Mouse (Mus musculus) cerebellum, adult 11-12 months (tissue): ENCODE measurements at regions not wholly inside any gene's neighbourhood (a gene's known extent, or its start where the extent isn't known, plus 50 kb on each side); places are given as distances from the start of the nearest gene placed in this dataset.

ENCODE experiments used
- DNase-seq: peaks from one replicate; pipeline ENCODE4 v3.0.0; 2022

DNA sequence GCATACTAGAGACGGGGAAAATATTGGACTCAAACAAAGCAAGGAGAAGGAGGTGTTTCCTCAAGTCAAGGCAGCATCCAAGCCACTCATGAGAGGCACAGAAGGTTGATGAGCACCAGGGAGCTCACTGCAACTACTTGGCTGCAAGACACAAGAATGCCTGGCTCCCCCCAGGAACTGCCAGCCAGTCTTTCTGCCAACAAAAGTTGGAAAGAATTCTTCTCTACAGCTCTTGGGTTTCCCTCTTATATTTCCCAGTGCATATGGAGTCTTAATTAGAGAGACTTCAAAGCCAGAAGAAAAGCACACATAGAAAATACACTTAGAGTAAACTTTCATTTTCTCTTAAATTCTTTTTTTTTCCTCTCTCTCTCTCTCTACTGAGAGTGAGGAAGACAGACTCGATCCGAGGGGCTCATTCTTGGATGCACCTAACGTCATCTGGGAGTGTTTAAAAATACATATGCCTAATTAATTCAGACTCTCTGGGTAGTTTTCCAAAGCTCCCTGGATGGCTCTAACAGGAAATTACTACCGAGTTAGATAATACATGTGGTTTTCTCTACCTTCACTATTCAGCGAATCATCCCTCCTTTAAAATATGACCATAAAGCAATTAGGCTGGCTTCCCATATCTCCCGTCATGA lies 222.7 kb downstream of the Fam84b start:
- DNase-seq: no peak

DNA sequence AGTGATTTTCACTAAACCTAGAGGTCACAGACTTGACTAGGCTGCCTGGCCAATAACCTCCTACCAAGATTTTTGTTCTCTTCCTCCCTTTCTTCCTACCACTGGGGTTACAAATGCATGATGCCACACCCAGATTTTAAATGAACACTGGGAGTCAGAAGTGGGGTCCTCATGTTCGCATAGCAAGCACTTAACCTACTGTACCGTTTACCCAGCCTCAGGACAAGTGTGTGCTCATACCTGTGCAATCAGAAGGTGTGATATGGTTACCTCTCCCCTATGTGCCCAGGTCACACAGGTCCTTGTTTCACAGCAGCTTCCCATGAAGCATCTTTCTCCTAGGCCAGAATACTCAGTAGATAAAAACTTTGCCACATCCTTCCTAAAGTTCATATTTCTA lies 234.8 kb downstream of the Fam84b start:
- no peak for DNase-seq

DNA sequence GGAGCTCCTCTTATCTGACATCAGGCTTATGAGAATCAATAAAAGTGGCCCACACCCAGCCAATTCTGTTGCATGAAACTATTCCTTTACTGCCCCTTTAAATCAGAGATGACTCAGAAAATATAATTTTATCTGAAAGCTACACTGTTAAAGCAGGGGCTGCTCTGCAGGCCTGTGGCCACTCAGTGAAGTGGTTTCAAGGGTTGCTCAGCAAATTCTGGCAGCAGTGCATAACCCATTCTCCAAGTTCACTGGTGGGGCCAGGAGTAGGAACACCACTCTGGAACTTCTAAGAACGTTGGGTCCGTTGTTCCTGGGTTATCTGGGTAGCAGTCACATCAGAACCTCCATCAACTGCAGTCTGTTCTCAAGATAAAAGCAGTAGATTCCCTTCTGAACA lies 236.2 kb downstream of the Fam84b start:
- DNase-seq: no peak

DNA sequence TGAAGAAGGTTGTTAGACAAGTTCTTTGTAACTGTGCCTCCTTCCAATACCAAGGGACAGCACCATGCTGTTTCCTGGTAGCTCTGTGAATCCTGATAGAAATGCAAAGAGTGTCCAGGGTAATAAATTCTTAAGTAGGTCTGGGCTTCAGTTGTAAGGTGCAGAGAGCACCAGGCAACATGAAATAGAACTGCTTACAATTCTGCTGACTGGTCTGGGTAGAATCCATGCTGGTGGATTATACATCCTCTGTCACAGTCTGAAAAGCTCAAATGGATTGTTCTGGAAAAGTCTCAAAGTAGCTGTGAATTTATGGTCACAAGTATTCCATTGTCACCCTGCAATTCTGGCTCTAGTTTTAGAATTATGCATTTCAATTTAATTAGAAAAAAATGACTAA lies 251.7 kb downstream of the Fam84b start:
- DNase-seq: no peak

DNA sequence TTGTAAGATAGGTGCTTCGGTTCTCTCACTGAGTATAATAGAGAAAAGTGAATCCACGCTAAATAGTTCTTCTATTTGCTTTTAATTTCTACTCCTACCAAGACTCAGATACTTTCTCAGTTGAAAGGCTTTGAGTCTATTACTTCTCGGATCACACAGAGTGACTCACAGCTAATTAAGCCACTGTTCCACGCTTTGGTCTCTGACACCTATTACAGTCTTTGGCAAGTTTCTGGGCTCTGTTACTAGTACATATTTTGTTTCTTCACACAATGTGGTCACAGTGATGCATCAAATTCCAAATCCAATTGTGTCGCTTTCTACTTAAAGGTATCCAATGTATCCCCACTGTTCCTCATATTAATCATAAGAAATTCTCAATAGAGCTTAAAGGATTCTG lies 276.5 kb downstream of the Fam84b start:
- no peak for DNase-seq

DNA sequence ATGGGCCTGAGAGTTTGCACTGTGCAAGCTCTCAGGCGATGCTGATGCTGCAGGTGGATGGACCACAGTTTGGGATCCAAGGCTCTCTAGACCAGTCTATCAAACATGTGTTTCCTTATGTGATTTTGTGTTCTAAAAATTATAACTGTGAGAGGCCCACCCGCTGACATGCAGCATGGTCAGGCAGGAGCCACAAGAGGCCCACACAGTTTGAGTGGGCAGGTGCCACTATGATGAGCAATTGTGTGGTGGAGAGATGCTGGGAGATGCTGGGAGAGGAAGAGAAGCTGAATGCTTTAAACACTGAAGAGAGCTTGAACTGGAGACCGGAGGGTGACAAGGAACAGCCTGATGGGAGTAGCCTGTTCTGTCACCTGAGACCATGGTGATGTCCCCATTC lies 287.3 kb downstream of the Fam84b start:
- DNase-seq: no peak

DNA sequence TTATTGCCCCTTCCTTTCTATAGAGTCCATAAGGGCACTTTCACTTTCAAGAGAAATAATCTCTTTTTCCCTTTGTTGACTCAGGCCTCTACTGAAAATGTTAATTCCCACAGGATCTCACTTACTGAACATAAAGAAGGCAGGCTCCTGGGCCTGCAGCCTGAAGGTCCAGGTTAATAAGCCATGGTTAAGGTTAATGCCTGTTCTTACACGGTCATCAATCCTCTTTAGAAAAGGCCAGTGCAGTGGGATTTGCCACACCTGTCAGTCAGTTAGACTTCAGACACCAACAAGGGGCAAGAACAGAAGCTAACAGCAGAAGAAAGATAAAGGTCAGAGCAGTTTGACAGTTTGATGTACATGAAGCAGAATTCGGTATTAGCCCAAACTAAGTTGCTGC lies 288.6 kb downstream of the Fam84b start:
- DNase-seq: no peak

DNA sequence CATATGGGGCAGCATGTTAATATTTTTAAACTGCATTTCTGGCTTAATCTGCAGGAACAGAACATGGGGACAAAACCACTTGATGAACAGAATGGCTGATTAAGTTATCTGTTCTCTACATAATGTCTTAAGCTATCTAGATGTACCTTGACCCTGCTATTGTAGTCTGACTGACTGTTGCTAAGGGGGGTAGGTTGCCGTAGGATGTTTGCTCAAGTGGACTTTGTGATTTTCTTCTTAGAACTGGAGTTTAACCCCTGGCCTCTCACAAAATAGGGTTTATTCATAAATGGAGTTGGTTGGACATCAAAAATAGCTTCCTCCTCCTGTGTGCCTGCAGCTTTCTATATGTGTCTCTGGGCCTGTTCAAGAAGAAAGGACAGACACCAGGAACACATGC lies 292.9 kb downstream of the Fam84b start:
- no peak for DNase-seq

DNA sequence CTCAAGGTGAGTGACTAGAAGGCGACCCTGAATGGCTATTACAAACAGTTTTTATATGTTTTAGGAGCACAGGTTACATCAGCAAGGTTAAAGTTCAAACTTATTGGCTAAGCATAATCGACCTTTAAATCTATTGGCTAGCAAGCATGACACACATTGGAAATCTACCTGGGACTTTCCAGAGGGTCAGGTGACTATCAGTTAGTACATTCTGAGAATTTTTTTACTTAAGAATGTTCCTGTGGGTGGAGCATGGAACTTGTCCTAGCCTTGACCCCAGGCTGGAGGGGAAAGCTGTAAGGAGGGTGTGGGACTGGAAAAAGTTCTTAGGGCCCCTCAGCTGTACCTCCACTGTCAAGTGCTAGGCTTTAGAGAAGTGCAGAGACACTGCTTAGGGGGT lies 297.9 kb downstream of the Fam84b start:
- DNase-seq: no peak

DNA sequence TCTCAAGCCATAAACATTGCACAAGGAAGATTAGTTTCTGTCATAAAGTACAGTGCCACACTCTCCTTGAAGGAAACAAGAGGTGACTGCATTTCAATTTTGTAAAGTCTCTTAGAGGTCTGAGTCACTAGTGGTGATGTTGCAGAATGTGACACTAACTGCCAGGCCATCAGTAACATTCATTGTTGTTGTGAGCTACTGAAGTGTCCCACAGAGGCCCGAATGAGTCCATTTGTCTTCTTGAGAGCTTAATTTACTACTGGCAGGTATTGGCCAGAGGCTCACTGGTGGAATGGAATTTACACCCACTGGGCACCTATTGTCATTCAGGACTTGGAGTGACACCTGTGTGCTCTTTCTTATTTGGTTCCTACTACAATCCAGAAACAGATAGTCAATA lies 299.0 kb downstream of the Fam84b start:
- no peak for DNase-seq

DNA sequence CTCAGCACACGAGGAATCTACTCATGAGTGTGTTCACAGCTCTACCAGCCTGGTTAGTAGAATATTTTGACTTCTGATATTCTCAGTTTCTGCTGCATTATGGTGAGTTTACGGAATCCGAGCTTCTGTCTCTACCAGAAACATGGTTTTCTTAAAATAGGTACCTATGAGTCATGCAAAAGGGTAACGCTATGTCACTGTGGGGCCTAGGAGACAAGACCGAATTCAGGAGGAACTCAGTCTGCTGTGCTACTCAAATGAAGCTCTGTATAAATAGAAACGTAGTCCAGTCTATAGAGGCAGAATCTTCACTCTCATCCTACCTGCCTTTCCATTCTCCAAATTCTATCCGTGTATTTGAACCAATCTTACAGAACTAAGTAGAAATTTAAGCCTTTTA lies 305.5 kb downstream of the Fam84b start:
- no peak for DNase-seq

DNA sequence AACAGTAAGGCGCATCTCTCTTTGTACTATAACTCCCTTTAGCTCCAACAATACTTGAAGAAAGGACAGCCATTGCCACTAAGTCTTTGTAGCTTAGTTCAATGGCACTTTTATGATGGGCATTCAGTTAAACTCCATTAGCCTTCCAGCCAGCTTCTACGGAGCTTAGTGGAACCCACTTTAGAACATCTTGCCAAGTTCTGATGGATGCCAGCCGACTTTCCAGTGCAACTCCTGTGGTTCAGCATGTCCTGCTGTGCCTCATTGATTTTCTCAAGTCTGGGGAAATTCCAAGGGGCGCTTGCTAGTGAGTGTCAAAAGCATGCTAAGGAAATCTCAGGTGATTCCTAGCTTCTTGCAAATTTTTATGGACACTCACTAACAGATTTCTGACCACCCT lies 316.4 kb downstream of the Fam84b start:
- DNase-seq: no peak

DNA sequence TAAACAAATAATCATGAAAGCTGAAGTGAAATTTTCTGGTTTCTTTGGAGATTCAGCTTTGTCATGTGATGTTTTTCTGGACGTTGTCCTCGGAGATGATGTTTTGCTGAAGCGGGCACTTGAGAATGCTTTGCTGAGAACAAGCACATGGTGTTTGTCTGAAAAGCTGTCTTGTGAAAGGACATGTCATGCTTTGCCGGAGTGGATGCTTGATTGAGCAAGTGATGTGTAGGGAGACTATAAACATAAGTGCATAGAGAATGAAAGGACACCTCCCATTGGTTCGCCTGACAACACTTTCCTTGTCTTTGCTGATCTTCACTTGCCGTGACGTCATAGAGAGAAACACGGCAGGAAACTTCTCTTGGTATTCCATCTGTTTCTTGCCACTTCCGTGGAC lies 318.9 kb downstream of the Fam84b start:
- no peak for DNase-seq

DNA sequence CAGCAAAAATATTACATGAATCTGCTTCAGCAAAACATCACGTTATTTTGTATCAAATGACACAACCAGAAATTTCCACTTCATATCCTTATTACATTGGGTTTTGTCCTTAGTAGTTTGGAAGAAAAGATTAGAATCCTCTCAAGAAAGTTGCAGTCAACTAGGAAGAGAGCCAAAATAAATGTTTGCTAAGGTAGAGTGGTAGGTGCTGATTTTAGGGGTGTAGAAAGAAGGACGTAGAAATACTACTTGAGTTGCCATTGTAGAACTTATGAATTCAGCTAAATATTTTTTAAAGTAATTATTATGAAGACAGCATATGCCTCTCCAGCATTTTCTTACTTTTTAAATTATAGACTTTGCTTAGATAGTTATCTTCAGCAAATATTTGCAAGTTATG lies 336.8 kb downstream of the Fam84b start:
- no peak for DNase-seq

DNA sequence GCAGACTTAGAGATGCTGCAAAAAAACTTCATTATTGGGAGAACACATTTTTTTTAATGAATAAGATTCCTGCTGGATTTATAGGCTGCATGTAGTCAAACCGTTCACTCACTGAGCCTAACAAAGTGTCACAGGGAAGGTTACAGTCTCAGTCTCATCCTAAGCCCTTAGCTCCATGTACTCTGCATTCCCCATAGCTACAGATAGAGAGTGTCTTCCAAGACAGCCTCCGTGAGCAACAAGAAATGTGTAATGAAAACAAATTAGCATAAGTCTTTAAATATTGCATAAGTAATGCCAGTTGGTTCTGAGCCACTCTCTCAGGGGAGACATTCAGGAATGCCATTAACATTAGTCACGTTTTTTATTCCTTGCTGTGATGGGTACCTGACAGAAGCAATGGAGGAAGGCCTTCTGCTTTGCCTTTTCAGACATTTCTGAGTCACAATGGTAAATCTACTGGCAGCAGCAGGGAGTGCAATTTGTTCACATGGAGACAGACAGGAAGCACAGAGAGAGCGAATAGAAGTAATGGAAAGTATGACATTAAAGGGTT lies 376.7 kb downstream of the Fam84b start:
- no peak for DNase-seq

DNA sequence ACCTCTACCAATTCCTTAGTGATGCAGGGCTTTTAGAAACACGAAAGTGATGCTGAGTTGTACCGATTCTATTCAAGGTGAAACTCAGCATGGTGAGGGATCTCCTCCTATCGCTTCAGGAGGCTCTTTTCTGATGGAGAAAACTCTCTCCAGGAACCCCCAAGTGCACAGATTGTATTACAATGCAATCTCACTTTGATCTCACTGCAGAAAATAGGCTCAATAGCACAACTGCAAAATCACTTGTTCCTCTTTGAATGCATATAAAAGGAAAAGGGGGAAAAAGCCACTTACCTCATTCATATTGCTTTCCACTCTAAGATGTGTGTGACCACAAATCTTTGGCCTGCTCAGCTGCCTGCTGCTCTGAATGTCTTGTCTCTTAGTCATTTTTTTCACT lies 378.5 kb downstream of the Fam84b start:
- no peak for DNase-seq

DNA sequence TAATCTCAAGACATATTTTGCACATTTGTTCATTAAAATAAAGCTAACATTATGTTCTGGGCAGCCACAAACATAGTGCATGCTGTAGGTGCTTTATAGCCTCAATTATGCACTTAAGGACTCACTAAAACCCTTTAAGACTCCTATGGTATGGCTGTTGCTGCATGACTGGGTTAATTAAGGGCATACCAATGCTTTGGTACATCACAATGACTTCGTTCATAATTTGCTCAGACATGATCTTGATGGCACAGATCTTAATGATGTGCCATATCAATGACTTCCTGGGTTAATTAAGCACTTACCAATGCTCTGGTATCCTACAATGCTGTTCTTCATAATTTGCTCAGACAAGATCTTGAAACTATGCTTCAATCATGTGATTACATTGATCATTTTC lies 415.5 kb upstream of the 4933412E24Rik start:
- DNase-seq: no peak

DNA sequence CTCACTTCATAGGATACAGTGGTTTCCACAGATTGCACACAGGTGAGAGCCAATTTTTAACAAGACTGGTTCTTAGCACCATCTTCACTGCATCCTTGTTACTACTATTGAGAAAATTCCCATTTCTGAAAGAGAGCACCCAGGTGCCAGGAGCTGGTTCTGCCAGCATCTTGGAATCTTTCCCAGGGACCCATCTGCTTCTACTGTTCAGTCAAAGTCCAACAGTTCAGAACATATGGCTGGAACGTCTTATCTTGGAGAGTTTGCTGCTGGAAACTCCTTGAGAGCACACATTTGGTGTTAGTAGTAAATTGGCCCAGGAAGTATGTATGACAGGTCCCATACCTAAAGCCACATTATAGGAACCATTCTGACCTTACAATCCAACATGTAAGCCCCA lies 402.7 kb upstream of the 4933412E24Rik start:
- no peak for DNase-seq

DNA sequence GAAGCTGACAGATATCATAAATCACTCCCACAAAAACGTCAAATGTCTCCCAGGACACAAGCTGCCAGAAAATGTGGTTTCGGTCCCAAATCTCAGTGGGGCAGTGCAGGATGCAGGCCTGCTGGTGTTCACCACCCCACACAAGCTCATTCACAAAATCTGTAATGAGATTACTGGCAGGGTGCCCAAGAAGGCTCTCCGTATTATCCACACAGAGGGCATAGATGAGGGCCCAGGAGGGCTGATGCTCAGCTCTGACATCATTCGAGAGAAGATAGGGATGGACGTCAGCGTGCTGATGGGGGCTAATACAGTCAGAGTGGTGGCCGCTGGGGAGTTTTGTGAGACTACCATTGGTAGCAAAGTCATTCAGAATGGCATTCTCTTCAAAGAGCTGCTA lies 375.9 kb upstream of the 4933412E24Rik start:
- no peak for DNase-seq

DNA sequence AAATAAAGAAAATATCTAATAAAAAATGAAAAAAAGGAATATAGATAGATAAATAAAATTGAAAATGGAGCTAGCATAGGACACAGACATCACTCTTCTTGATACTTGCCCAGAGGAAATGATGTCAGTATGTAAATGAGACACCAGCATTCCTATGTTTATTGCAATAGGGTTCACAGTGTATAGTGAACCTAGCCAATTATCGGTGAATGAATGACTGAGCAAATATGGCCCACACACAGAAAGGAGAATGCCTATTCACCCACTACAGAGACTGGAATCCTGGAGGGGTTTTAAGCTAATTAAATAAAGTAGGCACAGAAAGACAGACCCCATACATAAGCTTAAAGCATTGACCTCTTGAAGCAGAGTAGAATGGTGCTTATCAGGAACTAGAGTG lies 373.9 kb upstream of the 4933412E24Rik start:
- no peak for DNase-seq

DNA sequence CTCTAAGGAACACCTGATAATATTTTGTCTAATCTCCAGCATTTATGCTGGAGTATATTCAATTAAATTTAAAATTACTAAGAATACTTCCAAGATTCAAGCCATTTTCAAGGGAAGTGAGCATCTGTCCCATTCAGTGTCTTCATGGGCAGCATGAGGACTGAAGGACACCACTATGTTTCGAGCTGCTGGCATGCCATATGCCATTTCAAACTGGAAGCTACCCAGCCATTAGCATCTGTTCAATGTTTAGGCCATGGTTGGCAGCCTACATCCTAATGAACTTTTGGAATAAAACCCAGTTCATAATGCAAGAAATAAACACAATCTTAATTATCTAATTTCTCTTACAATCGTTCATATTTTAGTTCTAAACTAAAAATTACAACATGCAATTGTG lies 371.5 kb upstream of the 4933412E24Rik start:
- DNase-seq: no peak
